Mouse (Mus musculus) midbrain, embryonic 13.5 days (tissue): ENCODE data around the gene Nkx2-5. TPM values are rescaled to one million over a fixed set of nuclear protein-coding genes. Genes with fewer than 3 reads are reported as not detected.
A peak's percentile ranks its signal among the peaks of the same experiment; 100 is the strongest.

ENCODE experiments used
- ATAC-seq: fragments of 200-750 bp; cut with Nextera tagmentation; 2 replicates; pipeline ENCODE4 v1.8.0; 2017; ENCODE audit warnings: mild to moderate bottlenecking, moderate TSS enrichment, moderate library complexity
- H3K27ac ChIP-seq: fragments of 300-500 bp; sonication (generic); 2 replicates; pipeline ENCODE4 v1.5.1; 2015; ENCODE audit warnings: inconsistent platforms, mild to moderate bottlenecking, moderate library complexity
- H3K27me3 ChIP-seq: fragments of 300-500 bp; sonication (generic); 2 replicates; pipeline ENCODE4 v1.6.1; 2015; ENCODE audit warnings: mild to moderate bottlenecking, inconsistent platforms
- H3K36me3 ChIP-seq: fragments of 300-500 bp; sonication (generic); 2 replicates; pipeline ENCODE4 v1.6.1; 2015; ENCODE audit warnings: mild to moderate bottlenecking, inconsistent platforms
- H3K4me1 ChIP-seq: fragments of 300-500 bp; sonication (generic); replicated peaks from 2 replicates; pipeline ENCODE4 v1.6.1; 2015; ENCODE audit warnings: inconsistent platforms
- H3K4me2 ChIP-seq: fragments of 300-500 bp; sonication (generic); replicated peaks from 2 replicates; pipeline ENCODE4 v1.6.1; 2015; ENCODE audit warnings: moderate library complexity, mild to moderate bottlenecking, inconsistent platforms
- H3K4me3 ChIP-seq: fragments of 300-500 bp; sonication (generic); replicated peaks from 2 replicates; pipeline ENCODE4 v1.5.1; 2015; ENCODE audit warnings: mild to moderate bottlenecking, inconsistent platforms
- H3K9ac ChIP-seq: fragments of 300-500 bp; sonication (generic); replicated peaks from 2 replicates; pipeline ENCODE4 v1.6.1; 2015; ENCODE audit warnings: mild to moderate bottlenecking, inconsistent platforms
- H3K9me3 ChIP-seq: fragments of 300-500 bp; sonication (generic); 2 replicates; pipeline ENCODE4 v1.6.1; 2016; ENCODE audit warnings: mild to moderate bottlenecking, inconsistent platforms
- WGBS: fragments of 180-500 bp; shearing (Covaris S2); methylation state at CpG from one replicate; pipeline ENCODE4 v1.1.7; 2015; 5-methylcytosine and 5-hydroxymethylcytosine counted together
- polyA plus RNA-seq: library from polyadenylated mRNA; unstranded; fragments of >200 nt; fragmentation: Nextera tagmentation; extraction: Ambion mirVana; gene quantifications from 2 replicates; pipeline ENCODE4 v1.2.1, GENCODE M21; 2015

Gene Nkx2-5
- polyA plus RNA-seq, 1 experiment from 2014 or later, result not detected

GRCm38 (mm10) chr17:26873502-26873901 is 28.7 kb upstream of the Nkx2-5 start:
- WGBS, result 77% methylated on average over 8 of the region's 8 CpGs
- Histone ChIP-seq H3K27me3 (no peaks in the 10 kb centered on the region), H3K4me2 (no peak overlapping the region), H3K4me1 (no peaks in the 10 kb centered on the region), H3K4me3 (no peak overlapping the region), H3K9ac (no peak overlapping the region), H3K27ac (no peak overlapping the region), H3K9me3 (peaks cover 1% of the 10 kb centered on the region), H3K36me3 (no peaks in the 10 kb centered on the region)
- no peak for ATAC-seq

GRCm38 (mm10) chr17:26872870-26873269 is 28.1 kb upstream of the Nkx2-5 start:
- 73% methylated on average over 3 of the region's 3 CpGs for WGBS
- ATAC-seq, result no peak

GRCm38 (mm10) chr17:26868756-26869155 is 23.9 kb upstream of the Nkx2-5 start:
- no peaks in the 10 kb centered on the region for H3K27me3 ChIP-seq
- no peaks in the 10 kb centered on the region for H3K4me1 ChIP-seq
- H3K4me2 ChIP-seq, result no peak overlapping the region
- 41% methylated on average over 5 of the region's 5 CpGs for WGBS
- no peak for ATAC-seq
- no peak overlapping the region for H3K27ac ChIP-seq
- no peak overlapping the region for H3K4me3 ChIP-seq
- H3K36me3 ChIP-seq, result no peaks in the 10 kb centered on the region
- no peaks in the 10 kb centered on the region for H3K9me3 ChIP-seq
- no peak overlapping the region for H3K9ac ChIP-seq

More at GRCm38 (mm10) chr17:26872870-26873269, 28.1 kb upstream of the Nkx2-5 start:
- no peaks in the 10 kb centered on the region for H3K36me3 ChIP-seq
- no peak overlapping the region for H3K9ac ChIP-seq
- no peaks in the 10 kb centered on the region for H3K4me1 ChIP-seq
- no peak overlapping the region for H3K27ac ChIP-seq
- H3K27me3 ChIP-seq, result no peaks in the 10 kb centered on the region
- H3K9me3 ChIP-seq, result no peaks in the 10 kb centered on the region
- no peak overlapping the region for H3K4me2 ChIP-seq
- H3K4me3 ChIP-seq, result no peak overlapping the region

- no peaks in the 10 kb centered on the region for H3K36me3 ChIP-seq
- H3K4me1 ChIP-seq, result no peaks in the 10 kb centered on the region
- no peaks in the 10 kb centered on the region for H3K9me3 ChIP-seq
- H3K4me3 ChIP-seq, result no peak overlapping the region
- H3K4me2 ChIP-seq, result no peak overlapping the region
- peaks cover 22% of the 10 kb centered on the region for H3K27me3 ChIP-seq
- H3K9ac ChIP-seq, result no peak overlapping the region
- H3K27ac ChIP-seq, result no peak overlapping the region
- WGBS, result 68% methylated on average over 6 of the region's 6 CpGs
- ATAC-seq, result no peak
Measured at GRCm38 (mm10) chr17:26865156-26865555, 20.3 kb upstream of the Nkx2-5 start.

- Histone ChIP-seq H3K36me3 (no peaks in the 10 kb centered on the region), H3K4me2 (no peak overlapping the region), H3K27ac (no peak overlapping the region), H3K9me3 (no peaks in the 10 kb centered on the region), H3K9ac (no peak overlapping the region), H3K4me3 (no peak overlapping the region), H3K27me3 (peaks cover 29% of the 10 kb centered on the region), H3K4me1 (no peaks in the 10 kb centered on the region)
- WGBS, result 75% methylated on average over 5 of the region's 5 CpGs
- ATAC-seq, result no peak
Measured at GRCm38 (mm10) chr17:26864343-26864742, 19.5 kb upstream of the Nkx2-5 start.

- no peak overlapping the region for H3K4me2 ChIP-seq
- no peak overlapping the region for H3K9ac ChIP-seq
- ATAC-seq, result no peak
- H3K36me3 ChIP-seq, result no peaks in the 10 kb centered on the region
- no peaks in the 10 kb centered on the region for H3K9me3 ChIP-seq
- 64% methylated on average over 4 of the region's 4 CpGs for WGBS
- H3K4me1 ChIP-seq, result no peaks in the 10 kb centered on the region
- H3K4me3 ChIP-seq, result no peak overlapping the region
- peaks cover 51% of the 10 kb centered on the region for H3K27me3 ChIP-seq
- H3K27ac ChIP-seq, result no peak overlapping the region
Measured at GRCm38 (mm10) chr17:26861793-26862192, 17.0 kb upstream of the Nkx2-5 start.

- H3K27me3 ChIP-seq, result peaks cover 55% of the 10 kb centered on the region
- no peak overlapping the region for H3K4me3 ChIP-seq
- no peak overlapping the region for H3K4me2 ChIP-seq
- no peak overlapping the region for H3K27ac ChIP-seq
- no peak for ATAC-seq
- no peaks in the 10 kb centered on the region for H3K4me1 ChIP-seq
- WGBS, result 30% methylated on average over 6 of the region's 6 CpGs
- H3K9ac ChIP-seq, result no peak overlapping the region
- no peaks in the 10 kb centered on the region for H3K9me3 ChIP-seq
- no peaks in the 10 kb centered on the region for H3K36me3 ChIP-seq
Measured at GRCm38 (mm10) chr17:26861383-26861782, 16.6 kb upstream of the Nkx2-5 start.

- ATAC-seq, result no peak
- no peaks in the 10 kb centered on the region for H3K9me3 ChIP-seq
- no peaks in the 10 kb centered on the region for H3K36me3 ChIP-seq
- no peak overlapping the region for H3K4me3 ChIP-seq
- H3K9ac ChIP-seq, result no peak overlapping the region
- H3K4me1 ChIP-seq, result no peaks in the 10 kb centered on the region
- 61% methylated on average over 4 of the region's 4 CpGs for WGBS
- H3K27ac ChIP-seq, result no peak overlapping the region
- no peak overlapping the region for H3K4me2 ChIP-seq
- peaks cover 60% of the 10 kb centered on the region for H3K27me3 ChIP-seq
Measured at GRCm38 (mm10) chr17:26860906-26861305, 16.1 kb upstream of the Nkx2-5 start.

- no peak overlapping the region for H3K27ac ChIP-seq
- H3K9me3 ChIP-seq, result no peaks in the 10 kb centered on the region
- under 1% methylated on average over 4 of the region's 4 CpGs for whole genome bisulfite sequencing
- H3K4me3 ChIP-seq, result no peak overlapping the region
- H3K27me3 ChIP-seq, result peaks cover 92% of the 10 kb centered on the region
- peaks cover 14% of the 10 kb centered on the region for H3K4me1 ChIP-seq
- no peaks in the 10 kb centered on the region for H3K36me3 ChIP-seq
- H3K4me2 ChIP-seq, result no peak overlapping the region
- no peak for ATAC-seq
- no peak overlapping the region for H3K9ac ChIP-seq
Measured at GRCm38 (mm10) chr17:26852262-26852661, 7.5 kb upstream of the Nkx2-5 start.

GRCm38 (mm10) chr17:26851136-26851460 is 6.3 kb upstream of the Nkx2-5 start:
- Histone ChIP-seq H3K27ac (no peak overlapping the region), H3K4me3 (no peak overlapping the region), H3K9me3 (no peaks in the 10 kb centered on the region), H3K4me2 (no peak overlapping the region), H3K27me3 (peaks cover 90% of the 10 kb centered on the region), H3K9ac (no peak overlapping the region), H3K36me3 (no peaks in the 10 kb centered on the region), H3K4me1 (peaks cover 14% of the 10 kb centered on the region)
- ATAC-seq, result no peak
- WGBS, result 2% methylated on average over 8 of the region's 8 CpGs

GRCm38 (mm10) chr17:26850358-26851135 is 5.7 kb upstream of the Nkx2-5 start:
- ATAC-seq, result no peak
- Histone ChIP-seq H3K4me2 (peak overlapping the region; percentile 37), H3K9me3 (no peaks in the 10 kb centered on the region), H3K27ac (no peak overlapping the region), H3K4me1 (peaks cover 14% of the 10 kb centered on the region), H3K9ac (no peak overlapping the region), H3K36me3 (no peaks in the 10 kb centered on the region), H3K4me3 (peak overlapping the region; percentile 21), H3K27me3 (peaks cover 89% of the 10 kb centered on the region)
- under 1% methylated on average over 48 of the region's 48 CpGs for WGBS

- Histone ChIP-seq H3K4me2 (peak overlapping the region; percentile 37), H3K27me3 (peaks cover 91% of the 10 kb centered on the region), H3K36me3 (no peaks in the 10 kb centered on the region), H3K9me3 (no peaks in the 10 kb centered on the region), H3K9ac (no peak overlapping the region; the same call in 1 of the 2 replicates), H3K27ac (no peak overlapping the region), H3K4me3 (peak overlapping the region; percentile 21), H3K4me1 (peaks cover 14% of the 10 kb centered on the region)
- under 1% methylated on average over 44 of the region's 44 CpGs for WGBS
- ATAC-seq, result no peak
Measured at GRCm38 (mm10) chr17:26849746-26850357, 5.0 kb upstream of the Nkx2-5 start.
